Mouse (Mus musculus): ENCODE data around the gene Tmem95.

Gene Tmem95

DNA sequence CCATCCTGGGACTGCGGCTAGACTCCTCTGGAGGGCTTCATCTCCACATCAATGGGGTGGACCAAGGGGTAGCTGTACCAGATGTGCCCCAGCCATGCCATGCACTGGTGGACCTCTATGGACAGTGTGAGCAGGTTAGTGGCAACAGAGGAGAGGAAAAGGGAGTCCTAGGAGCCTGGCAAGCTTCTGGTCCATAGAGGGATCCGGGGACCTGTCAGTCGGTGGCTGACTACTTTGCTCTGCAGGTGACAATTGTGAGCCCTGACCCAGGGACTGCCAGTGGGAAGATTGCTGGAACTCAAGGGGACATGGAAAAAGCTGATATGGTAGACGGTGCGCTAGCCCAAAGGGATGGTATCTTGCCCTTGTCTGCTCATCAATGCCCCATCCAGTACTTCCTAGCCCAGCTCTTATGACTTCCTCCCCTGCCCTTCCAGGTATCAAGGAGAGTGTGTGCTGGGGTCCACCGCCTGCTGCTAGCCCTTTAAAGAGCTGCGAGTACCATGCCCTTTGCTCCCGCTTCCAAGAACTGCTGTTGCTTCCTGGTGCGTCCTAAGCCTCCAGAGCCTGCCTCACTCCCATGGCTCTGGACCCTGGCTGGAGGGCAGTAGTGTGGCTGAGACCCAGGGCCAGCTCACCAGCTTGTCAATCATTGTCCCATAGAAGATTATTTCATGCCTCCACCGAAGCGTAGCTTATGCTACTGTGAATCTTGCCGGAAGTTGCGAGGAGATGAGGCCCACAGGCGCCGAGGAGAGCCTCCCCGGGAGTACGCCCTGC, 33.2 kb upstream of the Tmem95 start:
- DNase-seq (ENCODE audit: low spot score in 2 of 2), result no peak

DNA sequence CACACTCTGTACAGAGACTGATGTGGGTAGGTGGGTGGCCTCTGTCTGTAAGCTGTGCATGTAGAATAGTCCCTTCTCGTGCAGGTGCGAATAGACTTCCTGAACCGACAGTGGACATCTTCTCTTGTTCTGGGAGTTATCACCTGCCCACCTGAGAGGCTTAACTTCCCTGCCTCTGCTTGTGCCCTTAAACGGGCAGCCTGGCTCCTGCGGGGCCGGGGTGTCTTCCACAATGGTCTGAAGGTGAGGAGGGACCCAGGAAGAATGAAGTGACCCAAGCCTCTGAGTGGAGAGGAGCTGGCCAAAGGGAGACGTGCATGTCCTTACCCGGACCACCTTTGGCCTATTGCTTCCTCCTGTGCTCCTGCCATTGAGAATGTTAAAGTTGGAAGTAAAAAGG, 32.4 kb upstream of the Tmem95 start:
- no peak for DNase-seq (ENCODE audit: low spot score in 2 of 2)

DNA sequence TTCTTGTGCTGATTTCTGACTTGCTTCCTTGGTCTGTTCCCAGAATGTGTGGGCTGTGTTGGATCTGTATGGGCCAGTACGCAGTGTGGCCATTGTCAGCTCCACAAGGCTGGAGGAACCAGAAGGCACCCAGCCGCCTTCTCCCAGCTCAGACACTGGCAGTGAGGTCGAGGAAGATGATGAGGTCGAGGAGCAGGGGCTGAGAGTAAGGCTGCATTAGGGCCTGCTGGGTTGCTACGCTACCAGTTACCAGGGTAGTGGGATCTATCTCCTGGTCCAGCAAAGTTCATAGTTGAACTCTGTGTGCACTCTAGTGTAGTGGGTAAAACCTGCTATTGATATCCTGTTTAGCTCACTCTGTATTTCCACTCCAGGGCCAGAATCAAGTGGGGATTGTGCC, 31.4 kb upstream of the Tmem95 start:
- no peak for DNase-seq (ENCODE audit: low spot score in 2 of 2)

DNA sequence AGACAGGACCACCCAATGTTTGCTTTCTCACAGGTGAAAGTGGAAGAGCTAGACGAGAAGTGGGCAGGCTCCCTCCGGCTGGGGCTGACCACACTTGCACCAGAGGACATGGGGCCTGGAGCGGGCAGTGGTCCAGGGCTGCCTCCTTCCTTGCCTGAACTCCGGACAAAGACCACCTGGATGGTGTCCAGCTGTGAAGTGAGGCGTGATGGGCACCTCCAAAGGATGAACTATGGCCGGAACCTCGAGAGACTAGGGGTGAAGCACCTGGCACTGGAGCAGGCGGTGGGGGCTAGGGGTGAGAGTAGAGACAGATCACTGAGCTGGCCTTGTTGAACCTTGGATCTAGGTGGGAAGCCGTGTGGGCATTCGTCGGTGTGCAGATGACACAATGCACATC, 30.8 kb upstream of the Tmem95 start:
- DNase-seq (ENCODE audit: low spot score in 2 of 2), result no peak

DNA sequence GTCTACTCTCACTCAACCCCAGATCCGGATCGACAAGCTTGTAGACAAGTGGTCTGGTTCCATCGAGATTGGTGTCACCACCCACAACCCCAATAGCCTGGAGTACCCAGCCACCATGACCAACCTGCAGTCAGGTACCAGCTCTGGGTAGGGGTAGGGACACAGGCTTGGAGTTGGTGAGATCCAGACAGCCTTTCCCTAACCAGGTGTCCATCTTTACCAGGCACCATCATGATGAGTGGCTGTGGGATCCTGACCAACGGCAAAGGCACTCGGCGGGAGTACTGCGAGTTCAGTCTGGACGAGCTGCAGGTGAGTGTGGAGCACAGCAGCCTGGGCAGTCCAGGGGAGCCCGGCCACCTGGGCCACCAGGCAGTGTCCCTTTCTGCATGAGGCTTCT, 26.5 kb upstream of the Tmem95 start:
- DNase-seq (ENCODE audit: low spot score in 2 of 2), result no peak

DNA sequence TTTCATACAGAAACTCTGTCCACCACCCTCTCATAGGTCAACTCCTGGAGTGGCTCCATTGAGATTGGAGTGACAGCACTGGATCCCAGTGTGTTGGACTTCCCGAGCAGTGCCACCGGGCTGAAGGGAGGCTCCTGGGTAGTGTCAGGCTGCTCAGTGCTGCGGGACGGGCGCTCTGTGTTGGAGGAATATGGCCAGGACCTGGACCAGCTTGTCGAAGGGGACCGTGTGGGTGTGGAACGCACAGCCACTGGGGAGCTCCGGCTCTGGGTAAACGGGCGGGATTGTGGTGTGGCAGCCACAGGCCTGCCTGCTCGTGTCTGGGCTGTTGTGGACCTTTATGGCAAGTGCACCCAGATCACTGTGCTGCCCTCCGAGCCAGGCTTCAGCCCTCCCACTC, 25.2 kb upstream of the Tmem95 start:
- peak in 1 of 2 experiments; percentile 42 for DNase-seq (ENCODE audit: low spot score in 2 of 2)

DNA sequence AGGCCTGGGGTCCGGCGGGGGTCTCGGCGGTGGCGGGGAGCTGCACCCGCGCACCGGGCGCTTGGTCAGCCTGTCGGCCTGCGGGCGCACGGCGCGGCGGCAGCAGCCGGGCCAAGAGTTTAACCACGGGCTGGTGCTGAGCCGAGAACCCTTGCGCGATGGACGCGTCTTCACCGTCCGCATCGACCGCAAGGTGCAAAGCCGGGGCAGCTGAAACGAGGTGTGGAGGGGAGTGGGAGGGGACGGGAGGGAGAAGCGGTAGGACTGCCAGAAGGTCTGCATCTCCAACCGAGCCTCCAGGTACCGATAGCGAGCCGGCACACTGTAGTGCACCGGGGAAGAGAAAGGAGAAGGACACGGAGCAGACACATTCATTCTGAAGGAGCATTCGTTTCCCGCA, 24.2 kb upstream of the Tmem95 start:
- DNase-seq (ENCODE audit: low spot score in 2 of 2), result peak in 1 of 2 experiments; percentile 41

DNA sequence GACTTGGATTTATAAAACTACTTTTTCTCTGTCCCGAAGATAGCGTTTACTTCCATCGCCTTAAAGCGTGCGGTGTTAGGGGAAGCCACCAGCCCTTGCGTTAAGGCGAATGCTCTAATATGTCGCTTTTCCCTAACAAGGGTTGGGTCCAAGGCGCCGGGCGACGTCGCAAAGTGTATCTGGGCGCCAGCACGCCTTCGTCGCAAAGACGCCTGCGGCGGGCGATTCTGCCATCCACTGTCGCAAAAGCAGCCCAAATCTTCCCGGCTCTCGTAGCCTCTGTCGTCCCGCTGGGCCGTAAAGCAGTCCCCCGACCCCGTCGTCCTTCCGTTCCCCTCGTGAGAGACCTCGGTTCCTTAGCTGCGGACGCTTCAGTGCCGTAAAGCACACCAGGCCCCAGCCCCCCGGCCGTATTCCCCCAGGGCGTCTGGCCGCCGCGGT, 23.6 kb upstream of the Tmem95 start:
- DNase-seq (ENCODE audit: low spot score in 2 of 2), result peak; percentile 98 to 99

DNA sequence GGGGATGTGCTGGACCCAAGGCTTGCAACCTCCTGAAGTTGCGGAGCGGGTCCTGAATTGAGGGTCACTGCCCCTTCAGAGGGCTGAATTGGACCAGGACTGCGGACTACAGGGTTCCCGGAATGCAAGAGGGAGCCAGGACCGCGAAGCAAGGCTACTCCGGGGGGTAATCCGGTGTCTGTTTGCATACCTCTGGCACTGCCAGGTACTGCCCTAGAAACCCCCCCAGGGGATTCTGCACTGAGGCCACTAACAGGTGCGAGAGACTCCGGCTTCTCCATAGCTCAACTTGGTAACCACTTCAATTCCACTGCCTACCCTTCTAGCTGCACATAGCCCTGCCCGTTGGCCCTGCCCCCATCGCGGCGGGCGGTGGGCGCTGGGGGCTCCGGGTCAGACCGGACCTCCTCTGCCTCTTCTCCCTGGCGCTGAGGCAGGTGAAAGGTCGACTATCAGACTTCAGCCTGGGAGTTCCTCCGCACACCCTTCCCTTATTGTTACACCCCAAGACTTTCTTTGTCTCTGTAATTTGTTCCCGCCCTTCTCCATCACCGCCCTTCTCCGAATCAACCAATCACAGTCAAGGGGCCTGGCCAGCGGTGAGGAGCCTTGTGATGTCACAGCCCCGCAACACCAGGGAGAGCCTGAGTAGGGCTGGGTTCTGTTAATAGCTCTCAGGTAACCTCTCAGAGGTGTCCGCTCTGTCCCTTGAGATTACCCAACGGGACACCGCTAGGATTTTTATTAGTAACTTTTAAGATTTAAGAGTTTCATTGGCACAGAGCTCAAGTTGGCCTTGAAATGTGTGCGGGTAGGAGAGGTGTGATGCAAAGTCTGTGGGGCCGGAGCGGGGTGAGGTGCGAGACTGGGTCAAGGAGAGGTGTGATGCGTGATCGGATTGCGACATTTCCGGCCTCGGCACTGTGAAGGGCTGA, 22.9 kb upstream of the Tmem95 start, which contains the start of the genes 2810408A11Rik and Neurl4:
TSS of gene 2810408A11Rik (minus strand) at position 517 of the 935 bp plus-strand sequence.
TSS of gene Neurl4 (plus strand) at position 602 of the 935 bp plus-strand sequence.
- DNase-seq (ENCODE audit: low spot score in 2 of 2), result peak; percentile 95 to 96

DNA sequence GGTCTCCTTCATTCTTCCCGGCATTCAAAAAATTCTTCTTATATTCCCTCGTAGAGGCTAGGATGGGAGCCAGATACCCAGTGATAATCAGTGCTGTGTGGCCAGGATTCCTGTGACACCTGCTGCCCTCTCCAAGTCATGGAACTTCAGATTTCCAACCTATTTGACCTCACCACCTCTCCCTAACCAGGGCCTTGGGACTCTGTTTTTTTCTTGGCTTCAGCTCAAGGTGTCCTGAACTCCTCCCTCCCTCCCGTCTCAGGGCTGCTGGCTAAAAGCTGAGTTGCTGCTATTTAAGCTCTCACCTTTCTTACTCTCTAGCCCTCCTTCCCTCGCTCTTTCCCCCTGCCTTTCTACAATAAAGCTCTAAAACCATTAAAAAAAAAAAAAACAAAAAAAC, 22.1 kb upstream of the Tmem95 start:
- DNase-seq (ENCODE audit: low spot score in 2 of 2), result no peak

DNA sequence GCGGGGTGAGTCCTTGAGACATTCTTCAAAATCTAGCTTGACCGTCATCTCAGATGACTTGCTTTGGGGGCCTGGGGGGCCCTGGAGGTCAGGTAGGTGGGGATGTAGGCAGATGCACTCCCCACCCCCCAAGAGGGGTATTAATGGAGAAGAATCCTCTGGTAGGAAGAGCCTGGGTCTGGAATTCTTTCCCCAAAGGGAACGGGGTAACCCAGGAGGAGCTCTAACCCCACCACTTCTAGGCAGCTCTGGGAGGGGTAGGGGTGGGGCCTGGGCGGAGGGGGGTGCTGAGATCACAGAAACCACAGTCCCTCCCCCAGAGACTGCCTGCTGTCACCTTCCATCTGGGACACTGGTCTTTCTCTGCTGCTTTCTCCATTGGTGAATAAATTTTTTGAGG, 17.5 kb upstream of the Tmem95 start, which contains the start of gene Acap1:
TSS of gene Acap1 (minus strand) at position 249 of the 400 bp plus-strand sequence.
- no peak for DNase-seq (ENCODE audit: low spot score in 2 of 2)

DNA sequence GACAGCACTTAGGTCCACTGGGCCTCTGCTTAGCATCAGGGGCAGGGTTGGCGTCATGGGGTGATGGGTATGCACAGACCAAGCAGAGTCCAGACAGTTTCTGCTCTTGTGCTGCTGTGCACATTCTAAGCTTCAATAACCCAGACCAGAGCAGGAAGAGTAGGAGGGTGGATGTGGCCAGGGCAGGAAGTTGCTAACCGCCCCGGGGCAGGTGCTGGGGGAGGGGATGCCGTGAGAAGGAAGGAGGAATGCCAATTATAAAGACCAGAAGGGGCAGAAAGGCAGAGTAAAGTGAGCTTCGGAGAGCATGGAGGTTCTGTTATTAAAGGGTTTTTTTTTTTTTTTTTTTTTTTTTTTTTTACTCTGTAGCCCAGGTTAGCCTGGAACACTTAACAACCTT, 16.9 kb upstream of the Tmem95 start:
- DNase-seq (ENCODE audit: low spot score in 2 of 2), result no peak

DNA sequence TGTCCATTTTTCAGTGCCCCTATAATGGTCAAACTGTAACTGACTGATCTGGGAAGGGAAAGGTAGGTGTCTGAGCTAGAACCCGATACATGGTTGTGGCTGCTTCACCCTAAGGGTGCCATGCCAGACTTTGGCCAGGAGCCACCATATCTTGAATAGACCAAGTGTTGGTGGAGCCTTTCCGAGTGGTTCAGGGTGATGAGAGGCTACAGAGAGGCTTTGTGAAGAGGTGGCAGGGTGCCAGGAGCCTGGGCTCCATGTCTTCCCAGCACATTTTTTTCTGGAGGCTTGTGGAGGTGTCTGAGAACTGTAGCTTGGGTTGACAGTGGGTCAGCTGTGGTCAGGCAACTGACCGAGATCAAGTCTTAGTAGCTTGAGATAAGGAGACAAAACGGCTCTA, 13.7 kb upstream of the Tmem95 start:
- DNase-seq (ENCODE audit: low spot score in 2 of 2), result peak; percentile 73 to 80

DNA sequence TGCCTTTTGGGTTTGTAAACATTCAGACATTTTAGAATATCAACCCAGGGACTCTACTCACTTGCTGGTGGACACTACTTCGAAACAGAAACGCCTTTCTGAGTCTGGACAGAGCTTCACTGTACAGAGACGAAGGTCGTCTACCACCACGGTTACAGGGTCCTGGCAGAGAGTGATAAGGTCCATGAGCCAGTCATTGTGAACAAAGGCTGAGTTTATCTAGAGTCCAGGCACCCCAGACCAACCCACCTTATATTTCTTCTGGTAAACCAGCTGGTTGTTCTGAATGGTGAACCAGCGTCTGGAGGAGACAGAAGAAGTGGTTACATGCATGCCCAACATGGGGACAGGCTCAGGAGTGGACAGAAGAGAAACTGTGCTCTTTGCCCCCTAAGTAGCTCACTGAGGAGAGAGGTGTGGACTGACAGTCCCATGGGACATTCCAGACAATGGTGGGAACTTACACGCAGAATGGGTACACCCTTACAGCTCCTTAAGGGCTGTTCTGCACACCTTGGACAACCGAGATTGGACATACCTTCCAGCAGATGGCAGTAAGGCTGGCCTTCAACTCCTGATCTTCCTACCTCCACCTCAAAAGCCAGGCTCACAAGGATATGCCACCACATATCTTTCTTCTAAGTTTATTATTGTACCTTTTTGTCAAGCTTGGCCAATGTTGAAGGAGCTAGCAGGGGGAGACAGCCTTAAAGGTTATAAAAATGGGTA, 9.3 kb upstream of the Tmem95 start:
- DNase-seq (ENCODE audit: low spot score in 2 of 2), result no peak

DNA sequence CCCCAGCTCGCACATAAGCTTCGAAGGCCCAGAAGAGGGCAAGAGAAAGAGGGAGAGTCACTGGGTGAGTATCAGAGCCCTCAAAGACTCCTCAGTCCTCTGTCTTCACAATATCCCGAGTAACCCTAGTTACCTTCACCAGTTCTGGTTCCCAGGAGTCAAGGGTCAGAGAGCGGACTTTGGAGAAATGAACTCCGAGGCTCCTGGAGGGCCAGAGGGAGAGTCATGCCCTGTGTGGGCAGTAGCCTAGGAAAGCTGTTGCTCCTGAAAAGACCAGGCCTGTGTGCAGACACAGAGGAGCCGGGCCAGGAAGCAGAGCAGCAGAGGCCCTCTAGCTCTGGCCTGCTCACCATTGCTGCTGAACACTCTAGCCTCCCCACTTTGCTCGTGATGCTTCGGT, 6.8 kb upstream of the Tmem95 start:
- no peak for DNase-seq (ENCODE audit: low spot score in 2 of 2)

DNA sequence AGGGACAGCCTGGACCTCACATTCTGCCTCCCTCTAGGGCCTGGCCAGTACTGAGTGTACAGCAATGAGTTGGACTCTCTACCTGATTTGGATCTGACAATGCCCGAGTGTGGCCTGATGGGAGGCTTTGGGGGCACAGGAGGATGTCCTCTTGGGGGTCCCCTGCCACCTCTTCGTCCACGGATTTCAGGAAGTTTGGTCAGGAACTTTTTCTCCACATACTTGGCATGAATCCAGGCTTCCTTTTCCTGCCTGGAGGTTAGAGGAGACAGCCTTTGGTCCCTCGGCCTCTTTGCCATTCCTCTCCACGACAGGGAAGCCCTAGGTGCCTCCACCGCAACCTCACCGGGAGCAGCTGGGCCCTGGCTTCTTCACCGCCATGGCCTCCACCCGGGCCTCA, 6.4 kb upstream of the Tmem95 start:
- DNase-seq (ENCODE audit: low spot score in 2 of 2), result no peak

DNA sequence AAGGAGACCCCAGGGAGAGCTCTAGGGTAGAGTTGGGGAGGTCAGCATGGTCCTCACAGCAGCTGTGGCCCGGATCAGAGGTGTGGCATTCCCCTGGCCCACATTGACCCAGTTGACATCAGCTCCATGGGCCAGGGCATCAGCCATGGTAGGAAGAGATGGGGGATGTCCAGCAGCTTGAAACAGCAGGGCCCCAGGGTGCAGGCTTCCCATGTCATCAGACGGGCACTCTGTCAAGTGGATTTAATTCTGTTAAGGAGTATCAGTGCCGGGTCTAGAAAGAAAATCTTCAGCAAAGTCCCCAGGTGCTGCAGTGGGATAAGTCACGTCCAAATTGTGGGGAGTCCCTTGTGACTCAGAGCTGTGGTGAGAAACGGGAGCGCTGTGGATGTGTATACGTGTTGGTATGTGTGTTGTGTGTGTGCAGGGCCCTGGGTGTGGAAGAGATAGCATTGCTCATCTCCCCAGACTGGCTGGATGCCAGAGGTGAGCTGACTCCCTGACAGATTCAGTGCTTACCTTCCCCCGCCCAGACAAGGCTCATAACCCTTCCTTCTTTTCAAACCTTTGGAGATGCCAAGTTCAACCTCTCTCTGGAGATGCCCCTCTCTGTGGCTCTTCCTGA, 5.8 kb upstream of the Tmem95 start:
- no peak for DNase-seq (ENCODE audit: low spot score in 2 of 2)

DNA sequence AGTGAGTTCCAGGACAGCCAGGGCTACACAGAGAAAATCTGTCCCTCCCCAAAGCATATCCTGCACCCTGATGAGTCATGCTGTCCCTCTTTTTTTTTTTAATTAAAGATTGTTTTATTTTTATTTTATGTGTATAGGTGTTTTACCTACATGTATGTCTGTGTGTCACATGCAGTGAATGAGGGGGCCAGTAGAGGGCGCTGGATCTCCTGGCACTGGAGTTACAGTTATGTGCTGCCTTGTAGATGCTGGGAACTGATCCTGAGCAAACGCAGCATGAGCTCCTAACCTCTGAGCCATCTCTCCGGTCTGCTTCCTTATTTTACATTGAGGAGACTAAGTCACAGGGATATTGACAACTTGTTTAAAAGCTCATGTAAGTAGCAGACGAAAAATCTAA, 5.2 kb upstream of the Tmem95 start:
- no peak for DNase-seq (ENCODE audit: low spot score in 2 of 2)

DNA sequence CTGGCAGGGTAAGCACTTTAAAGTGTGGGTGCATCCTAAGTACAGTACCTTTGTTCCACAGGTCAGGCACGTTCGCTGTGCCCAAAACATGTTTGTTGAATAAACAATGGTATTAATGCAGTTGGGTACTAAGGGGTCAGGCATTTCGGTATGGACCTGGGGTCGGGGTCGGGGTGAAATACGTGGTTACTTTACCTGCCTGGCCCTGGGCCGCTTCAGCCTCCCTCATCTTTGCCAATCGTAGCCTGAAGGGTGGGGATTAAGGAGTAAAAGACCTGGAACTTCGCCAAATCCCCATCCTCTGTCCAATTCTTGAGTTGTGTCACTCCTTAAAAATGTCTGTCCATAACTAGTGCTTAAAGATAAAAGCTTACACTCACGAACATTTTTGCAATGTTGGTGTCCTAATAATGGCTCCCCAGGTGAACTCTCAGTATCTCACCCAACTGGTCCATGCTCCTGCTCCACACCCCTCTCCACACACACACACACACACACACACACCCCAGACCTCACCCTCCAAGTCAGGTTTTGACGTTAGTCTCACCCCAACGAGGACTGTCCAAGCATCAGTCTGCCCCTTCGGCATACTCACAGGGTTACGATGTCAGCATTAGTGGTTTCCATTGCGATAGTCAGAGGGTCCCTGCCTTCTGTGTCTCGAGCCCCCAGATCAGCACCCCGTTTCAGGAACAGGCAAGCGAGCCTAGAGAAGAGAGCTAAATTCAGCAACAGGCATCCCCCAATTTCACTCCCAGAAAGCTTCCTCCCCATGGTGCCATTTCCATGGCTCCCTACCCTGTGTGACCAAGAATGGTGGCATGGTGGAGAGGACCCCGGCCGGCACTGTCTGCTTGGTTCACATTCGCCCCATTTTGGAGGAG, 4.2 kb upstream of the Tmem95 start:
- no peak for DNase-seq (ENCODE audit: low spot score in 2 of 2)

DNA sequence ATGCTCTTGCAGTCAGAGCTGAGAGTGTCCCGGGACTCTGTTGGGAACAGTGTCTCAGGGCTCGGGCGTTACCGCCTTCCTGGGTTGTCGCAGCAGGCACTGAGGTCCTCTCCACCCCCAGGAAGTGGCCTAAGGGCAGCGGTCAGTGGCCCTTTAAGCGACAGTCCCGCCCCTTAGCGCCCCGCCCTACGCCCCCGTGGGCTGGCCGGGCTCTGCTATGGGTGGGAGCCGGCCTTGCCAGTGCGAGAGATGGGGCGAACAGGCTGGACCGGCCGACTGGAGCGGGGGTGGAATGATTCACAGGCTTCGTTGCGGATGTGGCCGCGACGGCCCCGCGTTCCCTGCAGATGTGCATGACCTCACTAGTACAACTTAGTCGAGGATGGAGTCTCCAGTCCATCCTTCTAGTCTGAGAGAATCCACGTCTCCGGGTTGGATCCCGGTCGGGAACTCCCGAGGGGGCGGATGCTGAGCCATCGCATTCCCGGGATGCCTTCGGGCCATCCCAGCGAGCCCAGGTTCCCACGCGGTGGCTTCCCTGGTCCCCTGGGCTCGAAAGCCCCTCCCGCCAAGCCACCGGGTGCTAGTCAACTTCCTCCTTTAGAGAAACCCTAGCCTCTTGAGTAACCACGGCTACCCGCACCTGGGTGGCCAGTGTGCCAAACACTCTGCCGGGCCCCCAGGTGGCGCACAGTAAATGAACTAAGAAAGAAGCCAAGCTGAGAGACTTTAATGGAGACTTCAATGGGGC, 3.2 kb upstream of the Tmem95 start, which contains the start of gene Kctd11:
TSS of gene Kctd11 (minus strand) at position 554 of the 751 bp plus-strand sequence.
- DNase-seq (ENCODE audit: low spot score in 2 of 2), result peak; percentile 76 to 77

Data from right cerebral cortex, postnatal 10 days (tissue).